Mouse (Mus musculus) stomach, embryonic 14.5 days (tissue): ENCODE data around the gene Gm20388. TPM values are rescaled to one million over a fixed set of nuclear protein-coding genes. Genes with fewer than 3 reads are reported as not detected.

Source experiments
- ATAC-seq: fragments of 200-750 bp; cut with Nextera tagmentation; 2 replicates; pipeline ENCODE4 v1.8.0; 2017; ENCODE audit warnings: low read depth, moderate TSS enrichment; ENCODE audit not compliant: insufficient number of reproducible peaks, insufficient read depth, low FRiP score
- H3K27ac ChIP-seq: fragments of 300-500 bp; sonication (generic); 2 replicates; pipeline ENCODE4 v1.5.1; 2014; ENCODE audit warnings: mild to moderate bottlenecking, low read length, moderate library complexity, mixed read lengths
- H3K27me3 ChIP-seq: fragments of 300-500 bp; sonication (generic); 2 replicates; pipeline ENCODE4 v1.6.1; 2014; ENCODE audit warnings: low read length, control low read depth, mixed read lengths; ENCODE audit not compliant: control insufficient read depth, insufficient read depth
- H3K36me3 ChIP-seq: fragments of 300-500 bp; sonication (generic); 2 replicates; pipeline ENCODE4 v1.6.1; 2014; ENCODE audit warnings: mild to moderate bottlenecking, control low read depth, low read length, moderate library complexity, mixed read lengths; ENCODE audit not compliant: control insufficient read depth, insufficient read depth
- H3K4me1 ChIP-seq: fragments of 300-500 bp; sonication (generic); 2 replicates; pipeline ENCODE4 v1.6.1; 2014; ENCODE audit warnings: low read length, control low read depth, mixed read lengths; ENCODE audit not compliant: control insufficient read depth, insufficient read depth
- H3K4me2 ChIP-seq: fragments of 300-500 bp; sonication (generic); replicated peaks from 2 replicates; pipeline ENCODE4 v1.6.1; 2014; ENCODE audit warnings: low read depth, low read length, control low read depth
- H3K4me3 ChIP-seq: fragments of 300-500 bp; sonication (generic); 2 replicates; pipeline ENCODE4 v1.5.1; 2014; ENCODE audit warnings: low read depth, low read length, control low read depth
- H3K9ac ChIP-seq: fragments of 300-500 bp; sonication (generic); replicated peaks from 2 replicates; pipeline ENCODE4 v1.6.1; 2014; ENCODE audit warnings: low read depth, mild to moderate bottlenecking, control low read depth, low read length, moderate library complexity, mixed read lengths
- H3K9me3 ChIP-seq: fragments of 300-500 bp; sonication (generic); 2 replicates; pipeline ENCODE4 v1.6.1; 2016; ENCODE audit warnings: low read depth, low read length, control low read depth; ENCODE audit not compliant: control insufficient read depth
- WGBS: fragments of 180-500 bp; shearing (Covaris S2); extraction: QIAGEN DNeasy Blood & Tissue Kit; methylation state at CpG from one replicate; pipeline ENCODE4 v1.1.7; 2014; 5-methylcytosine and 5-hydroxymethylcytosine counted together
- polyA plus RNA-seq: library from polyadenylated mRNA; unstranded; fragments of >200 nt; fragmentation: Nextera tagmentation; extraction: Ambion mirVana; gene quantifications from 2 replicates; pipeline ENCODE4 v1.2.1, GENCODE M21; 2014

The Gm20388 gene
- polyA plus RNA-seq, 1 experiment from 2014 or later = 11.4 TPM

DNA sequence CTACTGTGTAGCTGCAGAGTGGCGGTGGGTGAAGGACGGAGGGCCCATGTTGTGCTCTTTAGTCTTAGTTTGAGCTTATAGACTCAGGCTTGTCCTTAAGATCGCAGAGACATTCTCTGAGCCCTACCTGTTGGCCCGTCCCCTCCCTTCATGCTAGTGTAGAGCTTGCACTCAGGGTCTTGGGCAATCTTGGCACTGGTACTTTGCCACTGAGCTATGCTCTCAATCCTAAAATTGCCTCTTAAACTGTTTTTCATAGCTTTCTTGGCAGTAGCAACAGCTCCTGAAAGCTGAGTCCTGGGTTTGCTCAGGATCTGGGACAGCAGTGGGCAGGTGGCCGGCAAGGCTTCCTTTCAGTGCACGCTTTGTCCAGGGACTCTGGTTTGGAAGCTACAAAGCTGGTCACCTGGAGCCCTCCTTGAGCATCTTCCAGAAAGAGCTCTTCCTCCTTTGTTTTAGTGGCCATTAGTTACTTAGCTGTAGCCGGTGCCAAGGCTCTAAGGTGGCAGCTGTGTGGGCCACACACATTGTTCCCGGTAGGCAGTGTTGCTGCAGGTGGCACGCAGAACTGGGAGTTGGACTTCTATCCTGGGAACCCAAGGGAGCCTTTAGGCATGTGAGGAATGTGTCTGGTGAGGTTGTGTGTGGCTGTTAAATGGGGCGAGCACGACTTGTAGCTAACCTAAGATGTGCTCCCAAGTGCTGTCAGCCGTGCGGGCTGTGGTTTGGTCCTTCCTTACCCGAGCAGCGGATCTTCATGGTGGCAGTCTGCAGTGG, 2090.9 kb downstream of the Gm20388 start:
- ATAC-seq = no peak
- no peaks in the 10 kb centered on the region for H3K4me1 ChIP-seq
- H3K36me3 ChIP-seq = peaks cover 54% of the 10 kb centered on the region
- no peak overlapping the region for H3K9ac ChIP-seq
- whole genome bisulfite sequencing = 90% methylated on average over 15 of the region's 15 CpGs
- H3K27me3 ChIP-seq = no peaks in the 10 kb centered on the region
- no peak overlapping the region for H3K4me2 ChIP-seq
- no peak overlapping the region for H3K27ac ChIP-seq
- H3K4me3 ChIP-seq = no peak overlapping the region
- no peaks in the 10 kb centered on the region for H3K9me3 ChIP-seq

DNA sequence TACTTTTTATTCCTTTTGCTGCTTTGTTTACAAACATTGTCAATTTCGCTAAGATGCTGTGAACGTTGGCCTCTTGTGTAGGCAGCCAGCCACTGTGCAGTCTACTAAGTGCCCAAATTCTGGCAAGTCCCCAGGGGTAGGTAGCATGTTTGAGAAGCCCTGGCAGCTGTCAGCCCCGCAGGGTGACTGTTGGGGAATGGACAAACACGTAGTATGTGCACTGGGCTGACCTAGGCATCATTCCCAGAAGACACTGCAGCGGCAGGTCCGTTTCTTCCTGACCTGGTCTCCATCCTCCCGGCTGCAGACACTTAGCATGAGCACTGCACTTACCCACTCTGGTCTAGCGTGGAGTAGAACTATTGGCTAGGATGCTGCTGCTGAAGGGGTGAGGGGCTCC, 2093.0 kb downstream of the Gm20388 start:
- H3K9me3 ChIP-seq = no peaks in the 10 kb centered on the region
- H3K4me2 ChIP-seq = no peak overlapping the region
- H3K4me1 ChIP-seq = no peaks in the 10 kb centered on the region
- H3K4me3 ChIP-seq = no peak overlapping the region
- H3K27ac ChIP-seq = no peak overlapping the region
- WGBS = 75% methylated on average over 8 of the region's 8 CpGs
- peaks cover 49% of the 10 kb centered on the region for H3K36me3 ChIP-seq
- no peaks in the 10 kb centered on the region for H3K27me3 ChIP-seq
- no peak overlapping the region for H3K9ac ChIP-seq
- no peak for ATAC-seq

DNA sequence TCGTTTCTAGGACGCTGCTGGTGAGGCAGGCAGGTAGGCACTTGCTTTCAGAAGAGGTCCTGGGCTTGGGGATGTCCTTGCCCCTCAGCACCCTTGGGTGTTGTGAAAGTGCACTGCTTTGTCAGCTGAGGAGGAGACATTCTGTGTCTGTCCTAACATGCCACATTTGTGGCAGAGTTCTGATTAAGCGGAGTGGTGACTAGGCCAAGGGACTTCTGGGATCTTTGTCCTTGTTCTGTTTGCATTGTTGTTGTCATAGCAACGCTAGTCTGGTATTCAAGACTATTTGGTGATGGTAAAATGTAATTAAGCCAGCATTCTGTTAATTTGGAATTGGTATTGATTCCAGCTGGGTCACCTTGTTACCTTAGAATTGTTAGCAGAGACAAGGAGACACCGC, 2093.5 kb downstream of the Gm20388 start:
- H3K4me2 ChIP-seq = no peak overlapping the region
- H3K36me3 ChIP-seq = peaks cover 49% of the 10 kb centered on the region
- H3K9ac ChIP-seq = no peak overlapping the region
- no peaks in the 10 kb centered on the region for H3K27me3 ChIP-seq
- no peak overlapping the region for H3K27ac ChIP-seq
- no peaks in the 10 kb centered on the region for H3K9me3 ChIP-seq
- WGBS = 78% methylated on average over 5 of the region's 5 CpGs
- no peak overlapping the region for H3K4me3 ChIP-seq
- ATAC-seq = no peak
- H3K4me1 ChIP-seq = no peaks in the 10 kb centered on the region

DNA sequence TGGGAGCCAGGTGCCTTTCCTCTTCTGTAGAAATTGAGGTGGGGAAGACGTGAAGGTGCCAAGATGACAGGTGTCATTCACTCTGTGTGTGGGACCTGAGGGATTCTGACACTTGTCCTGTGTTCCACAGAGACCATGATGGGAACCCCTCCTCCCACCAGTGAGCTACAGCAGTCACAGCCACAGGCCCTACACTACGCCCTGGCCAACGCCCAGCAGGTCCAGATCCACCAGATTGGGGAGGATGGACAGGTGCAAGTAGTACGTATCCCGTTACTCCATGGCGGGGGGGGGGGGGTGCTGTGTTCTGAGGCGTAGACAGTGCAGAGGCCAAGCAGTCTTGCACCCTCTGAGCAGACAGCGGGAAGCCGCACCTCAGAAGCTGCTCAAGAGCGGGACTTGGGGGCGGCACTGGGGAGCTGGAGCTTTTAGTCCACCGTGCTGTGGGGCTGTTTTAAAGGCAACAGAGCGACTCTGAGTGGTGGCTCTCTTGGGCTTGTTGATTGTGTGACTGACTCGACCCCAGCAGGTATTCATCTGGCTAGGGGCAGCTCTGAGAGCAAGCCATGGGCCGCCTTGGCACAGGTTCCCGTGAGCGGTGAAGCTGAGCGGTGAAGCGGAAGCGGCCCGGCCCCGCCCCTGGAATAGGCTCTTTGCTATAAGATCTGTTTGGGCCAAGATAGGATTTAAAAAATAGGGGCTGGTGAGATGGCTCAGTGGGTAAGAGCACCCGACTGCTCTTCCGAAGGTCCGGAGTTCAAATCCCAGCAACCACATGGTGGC, 2095.0 kb downstream of the Gm20388 start:
- no peak for ATAC-seq
- no peaks in the 10 kb centered on the region for H3K27me3 ChIP-seq
- H3K4me2 ChIP-seq = no peak overlapping the region
- no peak overlapping the region for H3K9ac ChIP-seq
- H3K9me3 ChIP-seq = no peaks in the 10 kb centered on the region
- peaks cover 43% of the 10 kb centered on the region for H3K36me3 ChIP-seq
- WGBS = 93% methylated on average over 25 of the region's 25 CpGs
- H3K4me1 ChIP-seq = no peaks in the 10 kb centered on the region
- no peak overlapping the region for H3K4me3 ChIP-seq
- no peak overlapping the region for H3K27ac ChIP-seq

DNA sequence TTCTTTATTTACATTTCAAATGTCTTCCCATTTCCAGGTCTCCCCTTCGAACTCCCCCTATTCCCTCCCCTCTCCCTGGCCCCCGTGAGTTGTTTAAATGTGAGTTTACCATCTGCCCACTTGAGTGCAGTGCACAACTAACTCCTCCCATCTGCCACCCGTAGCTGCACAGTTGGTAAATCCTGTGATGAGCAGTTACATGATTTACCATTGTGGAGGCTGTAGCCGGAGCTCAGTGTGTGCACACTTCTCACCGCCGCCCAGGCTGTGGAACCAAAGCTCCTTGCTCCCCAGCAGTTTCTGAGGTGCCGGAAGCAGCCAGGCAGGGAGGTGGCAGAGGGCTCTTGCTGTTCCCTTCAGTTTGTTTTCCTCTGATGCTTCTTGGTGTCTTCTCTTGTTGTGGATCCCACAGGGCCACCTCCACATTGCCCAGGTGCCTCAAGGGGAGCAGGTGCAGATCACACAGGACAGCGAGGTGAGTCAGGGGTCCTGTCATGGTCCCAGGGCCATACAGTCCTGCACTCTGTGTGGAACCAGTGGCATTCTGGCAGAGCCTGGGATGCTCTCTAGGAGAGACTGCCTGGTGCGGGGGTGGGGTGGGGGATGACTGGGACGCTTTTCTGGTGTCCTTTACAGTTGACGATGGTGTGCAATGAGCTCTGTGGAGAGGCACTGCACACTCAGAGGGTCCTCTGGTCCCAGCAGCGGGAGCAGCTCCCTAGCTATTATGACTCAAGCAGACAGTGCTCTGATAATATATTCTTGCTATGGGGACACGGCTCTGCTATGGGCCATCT, 2096.2 kb downstream of the Gm20388 start:
- H3K4me1 ChIP-seq = no peaks in the 10 kb centered on the region
- H3K4me3 ChIP-seq = no peak overlapping the region
- WGBS = 83% methylated on average over 13 of the region's 13 CpGs
- H3K4me2 ChIP-seq = no peak overlapping the region
- no peak overlapping the region for H3K27ac ChIP-seq
- H3K9ac ChIP-seq = no peak overlapping the region
- H3K9me3 ChIP-seq = no peaks in the 10 kb centered on the region
- H3K27me3 ChIP-seq = no peaks in the 10 kb centered on the region
- H3K36me3 ChIP-seq = peaks cover 36% of the 10 kb centered on the region
- ATAC-seq = no peak

DNA sequence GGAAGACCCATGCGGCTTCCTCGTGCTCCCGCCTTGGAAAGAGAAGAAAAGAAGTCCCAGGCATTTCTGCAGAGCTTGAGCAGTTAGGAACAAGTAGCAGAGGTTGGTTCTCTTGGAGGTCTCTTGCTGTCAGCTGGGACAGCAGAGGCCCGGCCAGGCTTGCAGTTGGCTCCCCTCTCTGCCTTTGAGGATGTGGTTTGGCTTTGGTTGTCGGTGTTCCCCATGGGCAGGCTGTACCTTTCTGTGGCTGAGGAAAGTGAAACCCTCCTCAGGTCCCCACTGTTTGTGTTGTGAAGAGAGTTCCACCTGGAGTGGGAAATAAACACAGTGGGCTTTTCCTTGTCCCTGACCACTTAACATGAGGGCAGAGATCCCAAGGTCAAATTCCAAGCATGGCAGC, 2097.8 kb downstream of the Gm20388 start:
- Histone ChIP-seq H3K27ac (no peak overlapping the region), H3K9ac (no peak overlapping the region), H3K4me3 (no peak overlapping the region), H3K4me2 (no peak overlapping the region), H3K9me3 (no peaks in the 10 kb centered on the region), H3K4me1 (no peaks in the 10 kb centered on the region), H3K36me3 (peaks cover 33% of the 10 kb centered on the region), H3K27me3 (no peaks in the 10 kb centered on the region)
- no peak for ATAC-seq
- WGBS = 89% methylated on average over 5 of the region's 5 CpGs

DNA sequence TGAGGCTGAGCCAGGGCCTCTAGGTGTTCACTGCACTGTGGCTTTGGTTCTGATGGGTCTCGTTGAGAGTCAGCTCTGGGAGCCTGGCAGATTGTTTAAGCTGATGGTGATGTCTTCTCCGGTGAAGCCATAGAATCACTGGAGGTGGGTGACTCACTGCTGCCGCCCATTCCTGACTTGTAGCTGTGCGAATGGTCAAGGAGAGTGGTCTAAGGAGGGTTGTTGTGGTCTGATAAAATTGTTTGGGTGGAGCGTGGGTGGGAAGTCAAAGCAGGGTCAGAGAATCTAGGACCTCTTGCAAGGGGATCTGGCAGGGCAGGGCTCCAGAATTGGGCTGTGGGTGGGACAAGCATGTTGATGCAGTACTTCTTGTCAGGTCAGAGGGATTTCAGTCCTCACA, 2100.0 kb downstream of the Gm20388 start:
- no peak overlapping the region for H3K9ac ChIP-seq
- no peaks in the 10 kb centered on the region for H3K9me3 ChIP-seq
- 86% methylated on average over 5 of the region's 5 CpGs for whole genome bisulfite sequencing
- no peaks in the 10 kb centered on the region for H3K4me1 ChIP-seq
- H3K27ac ChIP-seq = no peak overlapping the region
- no peaks in the 10 kb centered on the region for H3K27me3 ChIP-seq
- H3K4me2 ChIP-seq = no peak overlapping the region
- no peak for ATAC-seq
- peaks cover 24% of the 10 kb centered on the region; the same call in 1 of the 2 replicates for H3K36me3 ChIP-seq
- no peak overlapping the region for H3K4me3 ChIP-seq

DNA sequence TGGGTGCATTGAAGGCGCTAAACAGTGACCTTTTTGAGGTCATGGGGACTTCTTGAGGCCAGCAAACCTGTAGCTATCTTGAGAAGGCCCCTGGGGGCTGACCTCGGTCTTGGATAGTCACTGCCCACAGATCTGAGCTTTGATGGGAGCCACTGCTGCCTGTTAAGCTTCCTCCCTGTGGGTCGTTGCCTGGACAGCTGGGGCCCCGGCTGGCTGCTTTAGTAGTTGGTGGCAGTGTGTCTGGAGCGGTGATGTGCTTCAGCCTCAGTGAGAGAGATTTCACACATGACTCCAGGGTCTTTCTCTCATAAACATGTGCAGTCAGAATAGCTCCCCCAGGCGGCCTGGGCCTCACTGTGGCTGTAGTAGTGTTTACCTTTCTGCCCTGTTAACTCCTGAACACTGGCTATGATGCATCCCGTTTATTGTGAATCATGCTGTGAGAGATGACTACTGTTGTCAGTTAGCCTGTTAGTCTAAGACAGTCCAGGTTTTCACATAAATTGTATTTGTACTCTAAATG, 2100.5 kb downstream of the Gm20388 start:
- Histone ChIP-seq H3K4me1 (no peaks in the 10 kb centered on the region), H3K27ac (no peak overlapping the region), H3K4me2 (no peak overlapping the region), H3K36me3 (peaks cover 25% of the 10 kb centered on the region; the same call in 1 of the 2 replicates), H3K9me3 (no peaks in the 10 kb centered on the region), H3K9ac (no peak overlapping the region), H3K4me3 (no peak overlapping the region), H3K27me3 (no peaks in the 10 kb centered on the region)
- no peak for ATAC-seq
- 59% methylated on average over 7 of the region's 7 CpGs for WGBS
